Mouse (Mus musculus) retina, adult 2 months (tissue): ENCODE data around the gene Nckap1l.

ENCODE experiments used
- DNase-seq: peaks from one replicate; pipeline ENCODE4 v3.0.0-alpha.2; 2012; ENCODE audit warnings: low read depth, low spot score

The Nckap1l gene

GRCm38 (mm10) chr15:103537822-103538213, 84.2 kb downstream of the Nckap1l start, which contains the start of gene Ppp1r1a:
Gene Ppp1r1a, minus strand, starts transcription at chr15:103538003.
- DNase-seq, result no peak

- no peak for DNase-seq
These were observed 85.7 kb downstream of the Nckap1l start for GRCm38 (mm10) chr15:103539259-103539658.

GRCm38 (mm10) chr15:103540646-103541045, 87.1 kb downstream of the Nckap1l start:
- no peak for DNase-seq

GRCm38 (mm10) chr15:103542526-103542925, 88.9 kb downstream of the Nckap1l start:
- DNase-seq, result no peak

- DNase-seq, result no peak
These were observed 94.4 kb downstream of the Nckap1l start for GRCm38 (mm10) chr15:103547983-103548382.
